Mouse (Mus musculus) C2C12 (cell line): ENCODE data around the gene Ubr1. TPM values are rescaled to one million over a fixed set of nuclear protein-coding genes. Genes with fewer than 3 reads are reported as not detected.

Experiments
- H3K27me3 ChIP-seq: one replicate; pipeline ENCODE4 v1.6.1; 2011; ENCODE audit not compliant: control insufficient read depth, insufficient read depth, insufficient read length
- H3K36me3 ChIP-seq: one replicate; pipeline ENCODE4 v1.6.1; 2011; ENCODE audit not compliant: control insufficient read depth, insufficient read depth
- H3K4me3 ChIP-seq: one replicate; pipeline ENCODE4 v1.5.1; 2011; ENCODE audit warnings: mild to moderate bottlenecking, control low read depth; ENCODE audit not compliant: poor library complexity, insufficient read depth, severe bottlenecking
- H3K79me2 ChIP-seq: one replicate; pipeline ENCODE4 v1.6.1; 2011; ENCODE audit not compliant: control insufficient read depth, insufficient read depth
- H3K79me3 ChIP-seq: one replicate; pipeline ENCODE4 v1.6.1; 2011; ENCODE audit warnings: low read depth, control low read depth
- H3ac ChIP-seq: one replicate; pipeline ENCODE3; 2011; ENCODE audit warnings: low read depth; ENCODE audit not compliant: control insufficient read depth, insufficient read length
- CEBPB ChIP-seq: IDR thresholded peaks from one replicate; pipeline ENCODE4 v1.6.1; 2011; ENCODE audit warnings: low read depth, mild to moderate bottlenecking, control low read depth, moderate library complexity
- CTCF ChIP-seq: IDR thresholded peaks from one replicate; pipeline ENCODE4 v1.5.1; 2011; ENCODE audit not compliant: control insufficient read depth, insufficient read depth, insufficient read length
- FOSL1 ChIP-seq: IDR thresholded peaks from one replicate; pipeline ENCODE4 v1.8.0; 2011; ENCODE audit warnings: mild to moderate bottlenecking, low read length; ENCODE audit not compliant: poor library complexity, insufficient read depth, severe bottlenecking
- MAX ChIP-seq: IDR thresholded peaks from one replicate; pipeline ENCODE4 v1.6.1; 2011; ENCODE audit warnings: mild to moderate bottlenecking, control low read depth
- MYOD1 ChIP-seq: IDR thresholded peaks from one replicate; pipeline ENCODE4 v1.6.1; 2011; ENCODE audit warnings: low read depth; ENCODE audit not compliant: control insufficient read depth, insufficient read length
- MYOG ChIP-seq: IDR thresholded peaks from one replicate; pipeline ENCODE4 v1.6.1; 2011; ENCODE audit not compliant: control insufficient read depth, insufficient read length; ENCODE audit errors: extremely low read depth
- USF1 ChIP-seq: IDR thresholded peaks from one replicate; pipeline ENCODE4 v1.6.1; 2011; ENCODE audit warnings: low read depth, mild to moderate bottlenecking, control low read depth, moderate library complexity
- polyA plus RNA-seq: library from polyadenylated mRNA; unstranded; fragments of >200 nt; fragmentation: generic; extraction: Trizol; gene quantifications from one replicate; pipeline ENCODE4 v1.2.1, GENCODE M21; 2012; ENCODE audit warnings: missing spikeins

The Ubr1 gene
- polyA plus RNA-seq, 1 experiment: 5.6 TPM

GRCm38 (mm10) chr2:120873192-120873591 lies 97.3 kb downstream of the Ubr1 start:
- Histone ChIP-seq H3K36me3 (peaks cover 63% of the 10 kb centered on the region), H3K79me2 (no peaks in the 10 kb centered on the region), H3K27me3 (no peaks in the 10 kb centered on the region), H3ac (no peak overlapping the region), H3K4me3 (no peak overlapping the region), H3K79me3 (no peaks in the 10 kb centered on the region)
- TF ChIP-seq CEBPB: no peak
- no peak for TF ChIP-seq MAX
- no peak for TF ChIP-seq FOSL1
- no peak for TF ChIP-seq MYOG

GRCm38 (mm10) chr2:120871447-120872336 lies 98.8 kb downstream of the Ubr1 start:
- no peak for TF ChIP-seq MYOG
- no peak for TF ChIP-seq CTCF
- Histone ChIP-seq H3K27me3 (no peaks in the 10 kb centered on the region), H3K4me3 (no peak overlapping the region), H3K36me3 (peaks cover 55% of the 10 kb centered on the region), H3ac (no peak overlapping the region), H3K79me2 (no peaks in the 10 kb centered on the region), H3K79me3 (no peaks in the 10 kb centered on the region)

DNA sequence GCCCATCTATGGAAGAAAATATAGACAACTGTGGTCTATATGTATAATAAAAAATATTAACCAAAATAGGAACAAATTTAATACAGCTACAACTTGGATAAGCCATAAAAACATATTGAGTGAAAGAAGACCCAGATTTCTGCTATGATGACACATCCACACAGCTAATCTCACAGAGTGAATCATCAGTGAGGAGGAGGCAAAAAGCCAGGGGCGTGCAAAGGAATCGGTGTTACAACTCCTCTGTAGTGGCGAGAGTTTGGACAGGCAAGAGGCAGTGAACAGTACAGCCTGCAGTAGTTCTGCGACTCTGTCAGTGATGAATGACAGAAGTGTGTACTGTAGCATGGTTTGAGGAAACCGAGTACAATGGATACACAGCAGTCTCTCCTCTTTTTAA lies 103.2 kb downstream of the Ubr1 start:
- Histone ChIP-seq H3K4me3 (no peak overlapping the region), H3K79me2 (no peaks in the 10 kb centered on the region), H3K27me3 (no peaks in the 10 kb centered on the region), H3K36me3 (peaks cover 63% of the 10 kb centered on the region), H3K79me3 (no peaks in the 10 kb centered on the region), H3ac (no peak overlapping the region)
- TF ChIP-seq FOSL1 (peak; percentile 38), MAX (no peak), CEBPB (peak; percentile 9), CTCF (no peak), USF1 (no peak)

DNA sequence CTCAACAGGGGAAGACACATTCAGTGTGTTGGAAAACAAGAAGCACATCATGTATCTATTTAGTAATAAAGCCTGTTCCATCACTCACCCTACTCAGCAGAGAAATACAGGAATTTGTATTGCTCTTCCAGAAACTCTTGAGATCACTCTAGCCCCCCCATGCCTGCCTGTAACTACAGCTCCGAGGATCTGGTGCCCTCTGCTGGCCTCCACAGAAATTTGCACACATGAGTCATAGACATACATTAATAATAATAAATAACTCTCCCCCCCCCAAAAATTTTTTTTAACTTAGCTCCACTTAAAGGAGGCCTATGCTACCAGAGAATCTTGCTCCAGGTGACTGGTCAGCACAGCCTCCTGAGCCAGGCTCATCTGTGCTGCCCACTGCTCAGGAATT lies 104.0 kb downstream of the Ubr1 start:
- peaks cover 56% of the 10 kb centered on the region for H3K36me3 ChIP-seq

DNA sequence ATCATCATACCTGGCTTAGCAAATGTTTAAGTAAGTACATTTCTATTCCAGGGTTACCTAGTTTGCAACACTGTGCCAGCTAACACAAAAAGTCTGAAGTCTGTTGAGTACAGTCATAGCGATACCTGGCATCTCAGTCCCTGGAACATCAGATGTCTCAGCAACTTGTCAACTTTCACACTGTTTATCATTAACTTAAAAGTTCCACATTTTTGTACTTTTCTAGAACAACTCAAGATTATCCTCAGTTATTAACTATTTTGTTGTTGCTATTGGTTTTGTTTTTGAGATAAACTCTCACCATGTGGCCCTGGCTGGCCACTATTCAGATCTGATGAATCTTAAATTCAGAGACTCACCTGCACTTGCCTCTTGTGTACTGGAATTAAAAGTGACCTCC lies 107.1 kb downstream of the Ubr1 start:
- Histone ChIP-seq H3K79me2 (no peaks in the 10 kb centered on the region), H3K79me3 (no peaks in the 10 kb centered on the region), H3K36me3 (peaks cover 47% of the 10 kb centered on the region), H3K4me3 (no peak overlapping the region), H3K27me3 (no peaks in the 10 kb centered on the region), H3ac (no peak overlapping the region)
- TF ChIP-seq MYOG: no peak
- no peak for TF ChIP-seq CEBPB
- no peak for TF ChIP-seq MAX
- TF ChIP-seq CTCF: no peak
- TF ChIP-seq MYOD1: no peak
- TF ChIP-seq USF1: no peak
- TF ChIP-seq FOSL1: no peak

More for the DNA sequence above, 104.0 kb downstream of the Ubr1 start:
- H3ac ChIP-seq: no peak overlapping the region
- H3K79me3 ChIP-seq: no peaks in the 10 kb centered on the region
- H3K27me3 ChIP-seq: no peaks in the 10 kb centered on the region
- no peak for TF ChIP-seq MYOD1
- TF ChIP-seq CEBPB: no peak
- no peak for TF ChIP-seq MAX
- no peak for TF ChIP-seq MYOG
- no peak for TF ChIP-seq CTCF
- TF ChIP-seq FOSL1: no peak
- no peak for TF ChIP-seq USF1
- no peak overlapping the region for H3K4me3 ChIP-seq
- no peaks in the 10 kb centered on the region for H3K79me2 ChIP-seq

GRCm38 (mm10) chr2:120860699-120861098 lies 109.8 kb downstream of the Ubr1 start:
- peaks cover 40% of the 10 kb centered on the region for H3K36me3 ChIP-seq

More at GRCm38 (mm10) chr2:120860699-120861098, 109.8 kb downstream of the Ubr1 start:
- Histone ChIP-seq H3K27me3 (no peaks in the 10 kb centered on the region), H3K79me2 (no peaks in the 10 kb centered on the region), H3K79me3 (no peaks in the 10 kb centered on the region), H3K4me3 (no peak overlapping the region), H3ac (no peak overlapping the region)
- TF ChIP-seq CTCF (no peak), MYOD1 (no peak), CEBPB (no peak), MAX (no peak), FOSL1 (no peak), USF1 (no peak), MYOG (no peak)
